Comparison of ENCODE assay signal across 8 mouse cellular contexts in the genomic region with DNA sequence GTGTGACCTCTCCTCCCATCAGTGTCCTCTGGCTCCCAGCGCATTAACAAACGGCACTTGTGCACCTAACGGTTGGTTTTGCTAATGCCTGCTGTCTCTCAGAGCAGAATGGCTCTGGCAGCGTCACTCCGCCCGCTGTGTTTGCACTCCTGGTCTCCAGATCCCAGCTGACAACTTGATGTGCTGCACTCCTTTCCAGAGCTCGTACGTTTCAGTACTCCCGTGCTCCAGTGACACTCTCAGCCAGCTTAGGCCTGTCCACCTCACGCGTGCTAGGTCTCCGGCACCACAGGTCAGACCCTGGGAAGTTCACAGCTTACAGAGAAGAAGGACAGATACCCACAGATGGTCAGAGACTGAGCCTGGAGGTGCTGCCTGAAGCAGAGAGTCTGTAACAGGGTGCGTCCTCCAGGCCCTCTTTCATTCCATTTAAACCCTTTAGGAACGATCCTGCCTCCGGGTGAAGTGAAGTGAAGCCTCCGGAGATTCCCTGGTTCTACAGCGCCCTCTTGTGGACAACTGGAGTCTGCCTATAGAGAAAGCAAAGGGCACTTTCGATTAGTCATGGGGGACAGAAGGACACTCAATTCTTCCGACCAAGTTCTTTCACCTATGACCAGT. TPM values are rescaled to one million over a fixed set of nuclear protein-coding genes. Genes with fewer than 3 reads are reported as not detected.
A peak's percentile ranks its signal among the peaks of the same experiment; 100 is the strongest.
DNase-seq lines count a peak whose midpoint lies in the region; ATAC-seq and TF ChIP-seq lines count a peak whose summit lies in the region.

No protein-coding gene starts in this region.

- no peak for TF ChIP-seq POLR2A in MEL (IDR thresholded peaks at IDR 0.05; ENCODE audit: control insufficient read depth in 1 of 2, insufficient read depth in 1 of 2, low read depth in 1 of 2, low read length in 2 of 2, poor library complexity in 1 of 2)

- DNase-seq in MEL (ENCODE audit: low read depth, low spot score), result peak; percentile 77
- DNase-seq in c-Kit-positive CD71-negative TER-119-negative erythroid progenitor cells, embryonic 14.5 days (ENCODE audit: low read depth), result peak; percentile 83
- DNase-seq in heart, postnatal 14 days, result peak; percentile 76 to 90
- DNase-seq in layer of hippocampus, adult 18-20 months (ENCODE audit: low spot score in 2 of 2), result peak; percentile 58 to 87
- DNase-seq in lung, postnatal 0 days (ENCODE audit: low spot score), result peak; percentile 91
- peak; percentile 98 for DNase-seq in retina, embryonic 14.5 days (ENCODE audit: low spot score)
- peak; percentile 78 for DNase-seq in yolk sac, embryonic 10.5 days (ENCODE audit: low spot score)

- TF ChIP-seq EP300 in MEL (IDR thresholded peaks at IDR 0.05; ENCODE audit: low read depth in 1 of 2, low read length in 2 of 2), result no peak
- TF ChIP-seq EP300 in lung, postnatal 0 days (IDR thresholded peaks at IDR 0.05), result no peak

- peak; percentile 86 to 98 (median 91) for TF ChIP-seq CTCF in MEL (IDR thresholded peaks at IDR 0.05 in 2 of 3, conservative IDR thresholded peaks at IDR 0.05 in 1 of 3; ENCODE audit: control insufficient read depth in 1 of 3, insufficient read depth in 1 of 3, low read depth in 2 of 3, low read length in 3 of 3, poor library complexity in 1 of 3, severe bottlenecking in 1 of 3)
- peak; percentile 95 for TF ChIP-seq CTCF in lung, postnatal 0 days (IDR thresholded peaks at IDR 0.05)

- intact Hi-C loops in heart, postnatal 14 days (cut with DNase I), result loop anchor here (1.0 to 5.0 kb wide), 4 partner anchors 122 to 297 kb away; a partner anchor contains a TSS

- H3K4me1 ChIP-seq in MEL (ENCODE audit: control insufficient read depth in 1 of 2, insufficient read depth in 2 of 2, low read length in 2 of 2), result peaks cover 0 to 2% of the 10 kb centered on the region in 2 experiments; a peak in 1 of 4 replicates
- H3K4me1 ChIP-seq in forebrain, embryonic 12.5 days, result peaks cover 6% of the 10 kb centered on the region
- H3K4me1 ChIP-seq in lung, postnatal 0 days (ENCODE audit: insufficient read depth, low read depth, low read length), result no peaks in the 10 kb centered on the region; the same call in 1 of the 2 replicates

- H3K4me2 ChIP-seq in forebrain, embryonic 12.5 days, result peak overlapping the region; percentile 37
- H3K4me2 ChIP-seq in lung, postnatal 0 days (replicated peaks; ENCODE audit: low read depth, low read length), result peak overlapping the region; percentile 39

- 24% methylated on average over 19 of the region's 19 CpGs for WGBS in forebrain, embryonic 12.5 days
- WGBS in lung, postnatal 0 days, result 23% methylated on average over 19 of the region's 19 CpGs

- H3K9ac ChIP-seq in MEL (ENCODE audit: control insufficient read depth, low read depth, low read length, poor library complexity, severe bottlenecking), result 0 out of 2 replicates have a peak overlapping the region, but pooled peaks have one; percentile 31
- no peak overlapping the region for H3K9ac ChIP-seq in forebrain, embryonic 12.5 days
- no peak overlapping the region for H3K9ac ChIP-seq in lung, postnatal 0 days (replicated peaks; ENCODE audit: low read depth)

- H3K79me2 ChIP-seq in MEL (ENCODE audit: control insufficient read depth, insufficient read depth, low read length, poor library complexity), result no peaks in the 10 kb centered on the region

- H3K27me3 ChIP-seq in MEL (ENCODE audit: control insufficient read depth in 1 of 2, insufficient read depth in 2 of 2, low read length in 2 of 2), result peaks cover 0 to 14% of the 10 kb centered on the region in 2 experiments
- H3K27me3 ChIP-seq in forebrain, embryonic 12.5 days, result peaks cover 11% of the 10 kb centered on the region
- no peaks in the 10 kb centered on the region for H3K27me3 ChIP-seq in lung, postnatal 0 days (replicated peaks; ENCODE audit: insufficient read depth, low read length)

- peak; percentile 49; the same call in 1 of the 2 replicates for ATAC-seq in forebrain, embryonic 12.5 days (ENCODE audit: low FRiP score)
- peak; percentile 77 for ATAC-seq in lung, postnatal 0 days

- peak; percentile 98 for TF ChIP-seq RAD21 in MEL (IDR thresholded peaks at IDR 0.05; ENCODE audit: low read depth, low read length)

- no peaks in the 10 kb centered on the region for H3K9me3 ChIP-seq in MEL (replicated peaks; ENCODE audit: insufficient read depth, low read length)
- H3K9me3 ChIP-seq in forebrain, embryonic 12.5 days, result no peaks in the 10 kb centered on the region
- H3K9me3 ChIP-seq in lung, postnatal 0 days (ENCODE audit: low read length), result no peaks in the 10 kb centered on the region

- H3K36me3 ChIP-seq in MEL (ENCODE audit: control insufficient read depth in 1 of 2, insufficient read depth in 2 of 2, low read length in 2 of 2), result no peaks in the 10 kb centered on the region
- H3K36me3 ChIP-seq in forebrain, embryonic 12.5 days (replicated peaks), result no peaks in the 10 kb centered on the region
- H3K36me3 ChIP-seq in lung, postnatal 0 days (ENCODE audit: insufficient read depth, low read length), result no peaks in the 10 kb centered on the region

- H3K4me3 ChIP-seq in MEL (ENCODE audit: control insufficient read depth in 1 of 2, insufficient read depth in 1 of 2, low read depth in 2 of 2, low read length in 2 of 2), result peak overlapping the region in 1 of 2 experiments; percentile 10; a peak in 1 of 4 replicates
- no peak overlapping the region for H3K4me3 ChIP-seq in forebrain, embryonic 12.5 days (replicated peaks)
- 0 out of 2 replicates have a peak overlapping the region, but pooled peaks have one; percentile 18 for H3K4me3 ChIP-seq in lung, postnatal 0 days (ENCODE audit: low read depth, low read length)

- no peak overlapping the region for H3K27ac ChIP-seq in MEL (ENCODE audit: control insufficient read depth, low read depth, low read length)
- H3K27ac ChIP-seq in forebrain, embryonic 12.5 days, result no peak overlapping the region
- no peak overlapping the region for H3K27ac ChIP-seq in lung, postnatal 0 days (ENCODE audit: low read length)

TF ChIP-seq in MEL, 35 proteins besides CTCF, POLR2A, EP300 and RAD21:
- TF ChIP-seq GATA1 (IDR thresholded peaks at IDR 0.05; ENCODE audit: low read depth, low read length) (no peak), BHLHE40 (IDR thresholded peaks at IDR 0.05; ENCODE audit: borderline replicate concordance, low read depth, low read length) (0 out of 2 replicates have a peak, but pooled peaks have one; percentile 12), SMC3 (IDR thresholded peaks at IDR 0.05; ENCODE audit: low read depth, low read length) (peak; percentile 95), MYB (IDR thresholded peaks at IDR 0.05; ENCODE audit: low read depth, low read length) (no peak), JUND (IDR thresholded peaks at IDR 0.05; ENCODE audit: low read depth, low read length) (0 out of 2 replicates have a peak, but pooled peaks have one; percentile 47), MYC (IDR thresholded peaks at IDR 0.05; ENCODE audit: low read depth, low read length) (no peak), ZNF384 (IDR thresholded peaks at IDR 0.05; ENCODE audit: low read depth, low read length) (0 out of 2 replicates have a peak, but pooled peaks have one; percentile 6), ELF1 (IDR thresholded peaks at IDR 0.05; ENCODE audit: low read depth, low read length) (0 out of 2 replicates have a peak, but pooled peaks have one; percentile 34), MEF2A (IDR thresholded peaks at IDR 0.05; ENCODE audit: extremely low read depth, insufficient replicate concordance, low read depth, low read length, poor library complexity, severe bottlenecking) (no peak), ZC3H11A (IDR thresholded peaks at IDR 0.05; ENCODE audit: low read depth, low read length) (peak; percentile 92)

RNA-seq across cellular contexts. Expression of a gene that starts 37.9 kb away (rescaled TPM):
- not detected in 2 replicates for total RNA-seq in MEL (2012; rRNA removed)
- polyA plus RNA-seq in MEL (2012; ENCODE audit: insufficient read depth in 1 of 2, insufficient read length in 2 of 2, low read depth in 1 of 2, low replicate concordance in 2 of 2, missing spikeins in 1 of 2), result not detected
- not detected in 2 replicates for polyA plus RNA-seq in forebrain, embryonic 12.5 days (2016; fragmentation: Nextera tagmentation; extraction: Ambion mirVana)
- total RNA-seq in heart, postnatal 14 days (2021), result not detected
- under 1 TPM; 0.20 to 0.27 TPM for total RNA-seq in layer of hippocampus, adult 18-20 months (2021)
- polyA plus RNA-seq in lung, postnatal 0 days (2015; fragmentation: Nextera tagmentation; extraction: Ambion mirVana), result not detected in 2 replicates
